Mouse (Mus musculus): ENCODE results near the gene Jsrp1.

Jsrp1 gene

GRCm38 (mm10) chr10:80810084-80810483 lies 3.2 kb downstream of the Jsrp1 start:
- DNase-seq (ENCODE audit: low spot score in 2 of 2), result no peak

DNA sequence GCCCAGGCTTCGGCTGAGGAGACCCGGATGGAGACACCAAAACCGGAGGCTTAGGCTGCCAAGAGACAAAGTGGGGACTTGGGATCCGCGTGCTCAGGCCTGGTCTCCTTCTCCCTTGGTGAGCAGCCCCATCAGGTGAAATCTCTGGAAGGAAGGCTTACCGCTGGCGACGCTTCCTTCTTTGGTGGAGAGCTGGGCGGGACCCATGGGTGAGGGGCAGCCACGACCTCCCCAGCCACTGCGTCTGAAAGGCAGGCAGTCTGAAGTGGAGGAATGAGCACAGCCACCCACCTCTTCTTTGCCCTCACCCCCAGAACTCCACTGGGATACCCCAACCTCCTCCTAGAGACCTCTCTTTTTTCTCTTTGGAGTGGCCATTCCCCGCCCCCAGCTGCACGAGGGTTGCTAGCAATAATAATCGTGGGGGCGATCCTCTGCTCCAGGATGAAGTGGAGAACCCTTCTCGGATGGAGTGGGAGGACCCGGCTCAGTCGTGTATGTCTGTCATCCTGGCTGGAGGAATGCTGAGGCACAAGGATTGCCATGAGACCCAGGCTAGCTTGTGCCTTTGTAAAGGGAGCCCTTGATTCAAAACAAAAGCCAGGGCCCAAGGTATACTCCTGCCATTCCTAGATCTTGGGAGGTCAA lies 4.2 kb downstream of the Jsrp1 start:
- DNase-seq (ENCODE audit: low spot score in 2 of 2), result peak in 1 of 2 experiments; percentile 59

- DNase-seq (ENCODE audit: low spot score in 2 of 2), result no peak
These were observed 5.0 kb downstream of the Jsrp1 start for GRCm38 (mm10) chr10:80808099-80808984.

GRCm38 (mm10) chr10:80807057-80807627 lies 6.2 kb downstream of the Jsrp1 start:
- peak; percentile 86 to 90 for DNase-seq (ENCODE audit: low spot score in 2 of 2)

DNA sequence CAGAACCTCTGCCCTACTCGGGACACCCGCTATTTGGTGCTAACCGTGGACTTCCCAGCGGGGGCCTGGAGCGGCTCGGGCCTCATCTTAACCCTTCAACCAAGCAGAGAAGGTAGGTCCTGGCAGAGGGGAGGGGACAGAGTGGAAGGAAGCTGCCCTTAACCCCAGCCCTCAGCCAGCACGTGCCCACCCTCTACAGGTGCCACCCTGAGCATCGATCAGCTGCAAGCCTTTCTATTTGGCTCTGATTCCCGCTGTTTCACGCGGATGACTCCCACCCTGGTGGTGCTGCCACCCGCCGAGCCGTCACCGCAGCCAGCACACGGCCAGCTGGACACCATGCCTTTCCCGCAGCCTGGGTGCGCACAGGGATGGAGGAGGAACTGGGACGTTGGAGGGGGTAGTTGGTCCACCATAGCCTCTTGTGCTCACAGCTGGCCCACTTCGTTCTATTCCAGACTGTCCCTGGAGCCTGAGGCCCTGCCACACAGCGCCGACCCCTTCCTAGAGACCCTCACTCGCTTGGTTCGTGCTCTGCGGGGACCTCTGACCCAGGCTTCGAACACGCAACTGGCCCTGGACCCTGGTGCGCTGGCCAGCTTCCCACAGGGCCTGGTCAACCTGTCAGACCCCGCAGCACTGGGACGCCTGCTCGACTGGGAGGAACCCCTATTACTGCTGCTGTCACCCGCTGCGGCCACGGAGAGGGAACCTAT lies 6.8 kb downstream of the Jsrp1 start:
- DNase-seq (ENCODE audit: low spot score in 2 of 2), result no peak

GRCm38 (mm10) chr10:80805925-80806324 lies 7.4 kb downstream of the Jsrp1 start:
- DNase-seq (ENCODE audit: low spot score in 2 of 2), result peak in 1 of 2 experiments; percentile 80

DNA sequence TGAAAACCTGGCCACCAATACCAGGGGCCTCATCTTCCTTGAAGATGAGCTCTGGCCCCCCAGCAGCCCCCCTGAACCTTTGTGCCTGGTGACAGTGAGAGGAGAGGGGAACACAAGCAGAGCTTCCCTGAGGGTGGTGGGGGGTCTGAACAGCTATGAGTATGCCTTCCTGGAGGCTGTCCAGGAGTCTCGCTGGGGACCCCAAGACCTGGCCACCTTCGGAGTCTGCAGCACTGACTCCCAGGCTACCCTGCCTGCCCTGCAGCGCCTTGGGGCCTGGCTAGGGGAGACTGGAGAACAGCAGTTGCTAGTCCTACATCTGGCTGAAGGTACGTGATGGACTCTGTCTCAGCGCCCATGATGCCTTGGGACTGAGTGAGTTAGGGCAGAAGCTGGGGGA lies 8.0 kb downstream of the Jsrp1 start:
- DNase-seq (ENCODE audit: low spot score in 2 of 2), result no peak

DNA sequence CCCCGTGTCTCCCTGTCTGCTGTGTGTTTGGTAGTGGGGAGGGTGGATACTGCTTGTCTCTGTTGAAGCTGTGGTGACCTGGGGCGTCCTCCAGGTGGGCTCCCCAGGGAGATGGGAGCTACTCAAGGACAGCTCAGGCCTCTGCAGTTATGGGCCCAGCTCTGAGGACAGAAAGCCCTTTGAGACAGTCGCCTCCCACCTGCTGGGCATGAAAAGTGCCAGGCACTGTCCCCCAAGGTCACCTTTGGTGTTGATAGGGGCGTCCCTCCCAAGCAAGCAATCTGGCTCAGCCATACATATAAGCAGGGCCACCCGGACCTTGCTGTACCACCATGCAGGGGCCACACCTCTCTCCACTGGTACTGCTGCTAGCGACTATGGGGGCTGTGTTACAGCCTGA lies 8.4 kb downstream of the Jsrp1 start, which contains the start of gene Amh:
Amh (plus strand) TSS at position 328 of the 400 bp plus-strand sequence.
- DNase-seq (ENCODE audit: low spot score in 2 of 2), result no peak

- DNase-seq (ENCODE audit: low spot score in 2 of 2), result no peak
These were observed 9.0 kb downstream of the Jsrp1 start for GRCm38 (mm10) chr10:80804340-80804739.

GRCm38 (mm10) chr10:80802996-80803395 lies 10.3 kb downstream of the Jsrp1 start:
- DNase-seq (ENCODE audit: low spot score in 2 of 2), result no peak

GRCm38 (mm10) chr10:80802204-80802912 lies 10.9 kb downstream of the Jsrp1 start:
- no peak for DNase-seq (ENCODE audit: low spot score in 2 of 2)

DNA sequence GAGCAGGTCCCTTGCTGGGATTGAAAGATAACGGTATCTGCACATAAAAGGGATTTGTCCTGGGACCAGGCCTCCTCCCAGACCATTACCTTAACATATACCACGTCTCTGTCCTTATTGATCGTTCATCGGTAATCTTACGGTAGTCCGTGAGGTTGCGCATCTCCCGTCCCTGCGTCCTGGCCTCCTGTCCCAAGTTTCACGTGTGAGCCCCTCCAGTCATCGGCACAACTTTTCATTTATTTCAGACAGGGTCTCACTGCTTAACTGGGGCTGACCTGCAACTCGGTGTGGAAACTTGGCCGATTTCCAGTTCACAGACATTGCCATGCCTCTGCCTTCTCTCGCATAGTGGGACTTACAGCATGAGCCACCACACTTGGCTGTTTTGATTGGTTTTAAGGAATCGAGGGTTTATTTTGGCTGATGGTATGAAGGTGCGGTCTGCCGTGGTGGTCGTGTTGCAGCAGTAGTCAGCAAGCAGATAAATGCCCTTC lies 14.2 kb downstream of the Jsrp1 start:
- no peak for DNase-seq (ENCODE audit: low spot score in 2 of 2)

GRCm38 (mm10) chr10:80798150-80799006 lies 14.9 kb downstream of the Jsrp1 start, which contains the start of the genes Sf3a2 and Plekhj1:
Gene Sf3a2, plus strand, starts transcription at chr10:80798198.
Gene Plekhj1, minus strand, starts transcription at chr10:80798626.
- DNase-seq (ENCODE audit: low spot score in 2 of 2), result peak; percentile 90 to 96

DNA sequence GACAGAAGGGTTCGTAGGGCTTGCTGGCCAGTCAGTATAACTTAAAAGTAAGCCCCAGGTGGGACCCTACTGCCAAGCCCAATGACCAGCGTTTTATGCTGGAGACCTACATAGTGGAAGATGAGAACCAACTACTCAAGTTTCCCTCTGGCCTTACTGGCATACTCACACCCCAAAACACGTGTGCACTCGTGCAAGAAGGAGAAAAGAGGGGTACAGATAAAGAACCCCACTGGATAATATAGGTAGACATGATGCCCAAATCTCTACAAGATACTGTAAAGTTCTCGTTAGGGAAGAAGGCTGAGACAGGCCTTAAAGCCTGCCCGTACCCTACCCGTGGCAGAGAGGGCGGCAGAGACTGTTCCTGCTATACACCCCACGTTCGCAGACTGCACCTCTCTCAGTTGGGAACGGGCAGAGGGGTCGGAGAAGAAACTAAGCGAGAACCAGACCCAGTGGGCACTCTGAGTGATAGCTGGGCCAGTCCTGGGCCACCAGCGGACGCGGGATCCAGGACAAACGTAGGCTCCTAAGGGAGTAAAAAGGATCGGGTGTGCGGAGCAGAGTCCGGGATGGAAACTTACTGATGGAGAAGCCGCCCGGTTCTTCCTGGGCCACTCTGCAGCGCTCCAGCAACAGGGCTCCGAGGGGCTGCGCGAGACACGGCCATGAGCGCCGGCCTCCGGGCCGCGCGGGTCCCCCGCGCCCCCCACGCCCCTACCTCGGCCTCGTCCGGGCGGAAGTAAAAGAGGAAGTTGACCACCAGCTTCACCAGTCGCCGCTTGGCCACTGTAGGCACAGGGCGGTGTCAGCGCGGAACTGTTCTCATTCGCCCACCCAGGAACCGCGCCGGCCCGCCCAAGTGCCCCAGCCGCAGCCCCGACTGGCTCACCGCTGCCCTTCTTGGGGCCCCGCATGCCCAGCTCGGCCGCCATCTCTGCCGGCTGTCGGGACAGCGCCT lies 15.8 kb downstream of the Jsrp1 start:
- DNase-seq (ENCODE audit: low spot score in 2 of 2), result no peak

DNA sequence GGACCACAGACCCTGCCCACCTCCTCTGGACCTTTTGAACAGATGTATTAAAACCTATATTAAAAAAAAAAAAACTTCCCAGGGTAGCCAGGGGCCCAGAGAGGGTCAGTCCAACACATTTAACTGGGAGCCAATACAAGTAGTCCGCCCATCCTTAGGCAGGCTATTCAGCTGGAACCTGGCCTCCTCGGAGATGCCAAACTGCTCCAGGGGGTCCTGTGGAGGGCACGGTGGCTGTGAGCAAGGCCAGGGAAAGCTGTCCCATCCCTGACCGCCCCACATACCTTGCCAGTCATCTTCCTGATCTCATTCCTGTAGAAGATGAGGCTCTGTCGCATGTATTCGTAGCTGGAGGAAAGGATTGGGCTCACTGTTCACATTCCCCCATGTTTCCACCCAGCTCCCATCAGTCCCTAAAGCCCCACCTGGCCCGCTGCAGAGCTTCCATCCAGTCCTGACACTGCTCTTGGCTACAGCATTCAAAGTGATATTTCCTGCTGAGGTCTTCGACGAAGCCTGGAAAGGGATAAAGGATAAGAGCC lies 16.9 kb downstream of the Jsrp1 start:
- DNase-seq (ENCODE audit: low spot score in 2 of 2), result no peak

GRCm38 (mm10) chr10:80794750-80795149 lies 18.5 kb downstream of the Jsrp1 start:
- DNase-seq (ENCODE audit: low spot score in 2 of 2), result no peak

- DNase-seq (ENCODE audit: low spot score in 2 of 2), result no peak
These were observed 19.5 kb downstream of the Jsrp1 start for GRCm38 (mm10) chr10:80793803-80794202.

DNA sequence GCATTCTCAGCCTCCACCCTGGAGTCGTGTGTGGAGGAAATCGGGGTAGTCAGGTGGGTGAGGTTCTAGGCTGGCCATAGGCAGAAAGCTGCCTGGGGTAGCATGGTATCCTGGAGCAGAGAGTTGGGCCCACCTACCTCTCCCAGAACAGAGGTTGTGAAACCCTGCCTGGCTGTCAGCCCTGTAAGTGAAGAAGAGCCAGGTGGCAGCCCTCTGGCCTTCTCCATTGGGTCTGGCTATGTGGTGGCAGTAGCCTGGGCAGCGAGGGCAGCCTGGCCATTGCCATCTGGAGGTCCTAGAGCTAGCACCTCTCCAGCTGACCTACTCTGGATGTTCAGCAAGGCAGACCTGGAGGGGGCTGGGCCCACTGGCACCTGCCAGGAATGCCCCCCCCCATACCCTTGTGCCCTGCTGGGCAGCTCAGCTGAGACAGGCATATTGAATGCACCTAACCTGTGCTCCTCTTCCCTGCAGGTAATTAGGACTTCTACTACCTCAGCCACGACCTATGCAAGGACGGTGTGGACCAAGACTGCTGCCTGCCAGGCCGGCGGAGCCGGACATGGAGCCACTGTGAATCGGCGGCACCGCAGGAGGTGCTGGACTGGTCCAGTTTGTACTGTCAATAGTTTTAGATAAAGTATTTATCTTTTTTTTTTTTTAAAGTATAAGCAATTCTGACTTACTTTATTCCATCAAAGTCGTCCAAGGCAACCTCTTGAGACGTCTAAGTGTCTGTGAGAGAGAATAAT lies 20.1 kb downstream of the Jsrp1 start:
- DNase-seq (ENCODE audit: low spot score in 2 of 2), result no peak
